Mouse (Mus musculus) embryonic facial prominence, embryonic 11.5 days (tissue): ENCODE measurements around the gene AU040320. TPM values are rescaled to one million over a fixed set of nuclear protein-coding genes. Genes with fewer than 3 reads are reported as not detected.

Source experiments
- ATAC-seq: fragments of 200-750 bp; cut with Nextera tagmentation; replicated peaks from 2 replicates; pipeline ENCODE4 v1.8.0; 2017; ENCODE audit warnings: low read depth; ENCODE audit not compliant: insufficient number of reproducible peaks, low FRiP score, low TSS enrichment
- DNase-seq: peaks from one replicate; pipeline ENCODE4 v3.0.0-alpha.2; 2015; ENCODE audit warnings: low spot score
- H3K27ac ChIP-seq: fragments of 300-500 bp; sonication (generic); replicated peaks from 2 replicates; pipeline ENCODE4 v1.5.1; 2014; ENCODE audit warnings: mild to moderate bottlenecking, low read depth, low read length, control low read depth
- H3K27me3 ChIP-seq: fragments of 300-500 bp; sonication (generic); 2 replicates; pipeline ENCODE4 v1.6.1; 2014; ENCODE audit warnings: mild to moderate bottlenecking, low read length, moderate library complexity, mixed read lengths; ENCODE audit not compliant: control insufficient read depth, insufficient read depth
- H3K36me3 ChIP-seq: fragments of 300-500 bp; sonication (generic); replicated peaks from 2 replicates; pipeline ENCODE4 v1.6.1; 2014; ENCODE audit warnings: low read depth, mild to moderate bottlenecking, low read length, moderate library complexity, mixed read lengths; ENCODE audit not compliant: control insufficient read depth, insufficient read depth
- H3K4me1 ChIP-seq: fragments of 300-500 bp; sonication (generic); 2 replicates; pipeline ENCODE4 v1.6.1; 2014; ENCODE audit warnings: low read length, mixed read lengths; ENCODE audit not compliant: control insufficient read depth, insufficient read depth
- H3K4me2 ChIP-seq: fragments of 300-500 bp; sonication (generic); 2 replicates; pipeline ENCODE4 v1.6.1; 2014; ENCODE audit warnings: low read depth, mild to moderate bottlenecking, control low read depth, low read length, moderate library complexity
- H3K4me3 ChIP-seq: fragments of 300-500 bp; sonication (generic); 2 replicates; pipeline ENCODE4 v1.5.1; 2014; ENCODE audit warnings: low read depth, low read length, control low read depth
- H3K9ac ChIP-seq: fragments of 300-500 bp; sonication (generic); replicated peaks from 2 replicates; pipeline ENCODE4 v1.6.1; 2014; ENCODE audit warnings: mild to moderate bottlenecking, control low read depth, low read length
- H3K9me3 ChIP-seq: fragments of 300-500 bp; sonication (generic); replicated peaks from 2 replicates; pipeline ENCODE4 v1.6.1; 2016; ENCODE audit warnings: mild to moderate bottlenecking, low read length, inconsistent platforms, mixed read lengths; ENCODE audit not compliant: control insufficient read depth
- WGBS: fragments of 180-500 bp; shearing (Covaris S2); extraction: QIAGEN DNeasy Blood & Tissue Kit; methylation state at CpG from one replicate; pipeline ENCODE4 v1.1.7; 2014; 5-methylcytosine and 5-hydroxymethylcytosine counted together
- polyA plus RNA-seq: library from polyadenylated mRNA; unstranded; fragments of >200 nt; fragmentation: Nextera tagmentation; extraction: Ambion mirVana; gene quantifications from 2 replicates; pipeline ENCODE4 v1.2.1, GENCODE M21; 2014

AU040320 gene
- polyA plus RNA-seq, 1 experiment from 2014 or later = 16.4 TPM

DNA sequence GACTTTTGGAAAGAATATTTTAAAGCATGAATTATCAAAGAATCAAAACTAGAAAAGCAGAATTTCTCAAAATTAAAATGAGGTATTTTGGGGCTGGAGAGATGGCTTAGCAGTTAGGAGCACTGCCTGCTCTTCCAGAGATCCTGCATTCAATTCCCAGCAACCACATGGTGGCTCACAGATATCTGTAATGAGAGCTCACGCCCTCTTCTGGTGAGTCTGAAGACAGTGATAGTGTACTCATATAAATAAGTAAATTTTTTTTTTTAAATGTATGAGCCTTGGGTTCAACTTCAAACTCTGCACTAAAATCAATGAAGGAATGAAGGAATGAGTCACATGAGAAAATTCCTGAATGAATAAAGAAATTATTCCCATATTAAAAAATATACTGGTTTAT lies 132.6 kb downstream of the AU040320 start:
- 61% methylated on average over 1 of the region's 1 CpGs for WGBS
- H3K4me2 ChIP-seq = no peak overlapping the region
- H3K27me3 ChIP-seq = no peaks in the 10 kb centered on the region
- no peaks in the 10 kb centered on the region for H3K4me1 ChIP-seq
- peak; percentile 14 for DNase-seq
- H3K36me3 ChIP-seq = peaks cover 3% of the 10 kb centered on the region; the same call in 1 of the 2 replicates
- H3K9ac ChIP-seq = no peak overlapping the region
- H3K4me3 ChIP-seq = no peak overlapping the region
- H3K9me3 ChIP-seq = no peaks in the 10 kb centered on the region
- no peak for ATAC-seq
- no peak overlapping the region for H3K27ac ChIP-seq

DNA sequence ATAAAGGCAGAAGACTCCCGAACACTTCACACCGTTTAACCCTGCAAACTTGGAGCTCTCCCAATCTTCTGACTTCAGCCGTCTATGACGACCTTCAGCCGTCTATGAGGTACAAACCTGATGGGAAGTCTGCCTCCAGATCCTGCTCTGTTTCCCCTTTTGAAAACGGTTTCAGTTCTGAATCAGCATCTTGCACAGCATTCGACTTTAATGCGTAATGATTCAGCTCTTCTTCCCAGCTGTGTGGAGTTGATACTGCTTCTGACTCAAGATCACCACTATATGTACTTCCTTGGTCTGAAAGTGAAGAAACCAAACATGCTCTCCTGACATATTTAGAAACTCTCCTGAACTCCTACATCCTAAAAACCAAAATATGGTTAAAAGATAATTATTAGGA lies 136.5 kb downstream of the AU040320 start:
- H3K36me3 ChIP-seq = peaks cover 6% of the 10 kb centered on the region
- DNase-seq = no peak

More for the DNA sequence above, 136.5 kb downstream of the AU040320 start:
- no peak overlapping the region for H3K4me3 ChIP-seq
- H3K27ac ChIP-seq = no peak overlapping the region
- no peak overlapping the region for H3K4me2 ChIP-seq
- no peak for ATAC-seq
- no peaks in the 10 kb centered on the region for H3K4me1 ChIP-seq
- WGBS = 96% methylated on average over 8 of the region's 8 CpGs
- H3K9ac ChIP-seq = no peak overlapping the region
- no peaks in the 10 kb centered on the region for H3K27me3 ChIP-seq
- H3K9me3 ChIP-seq = no peaks in the 10 kb centered on the region

Other genes starting within 250 kb of the AU040320 start
- 1.3 and 1.9 TPM in 2 replicates for gene Ago4, start 220.1 kb upstream of the AU040320 start, polyA plus RNA-seq
- gene Clspn, start 196.6 kb upstream of the AU040320 start, polyA plus RNA-seq = 51.6 and 54.4 TPM in 2 replicates
- 1.4 and 1.8 TPM in 2 replicates for gene 5730409E04Rik, start 143.7 kb upstream of the AU040320 start, polyA plus RNA-seq
- 562 and 576 TPM in 2 replicates for gene Psmb2, start 75.9 kb upstream of the AU040320 start, polyA plus RNA-seq
- gene Tfap2e, start 17.3 kb upstream of the AU040320 start, polyA plus RNA-seq = not detected in 2 replicates
- gene Ncdn, start 106 bp upstream of the AU040320 start, polyA plus RNA-seq = 21.2 and 23.3 TPM in 2 replicates
- gene Zmym4, start 214.6 kb downstream of the AU040320 start, polyA plus RNA-seq = 26.5 and 29.6 TPM in 2 replicates